Mouse (Mus musculus) embryonic facial prominence, embryonic 14.5 days (tissue): Measurements from ENCODE around the gene Saal1. TPM values are rescaled to one million over a fixed set of nuclear protein-coding genes. Genes with fewer than 3 reads are reported as not detected.
"Not testable (repeated sequence)": the region's sequence is repeated elsewhere in the genome, so short reads cannot be mapped to it uniquely, and the experiment has no call there.

Source experiments
- ATAC-seq: fragments of 200-750 bp; cut with Nextera tagmentation; 2 replicates; pipeline ENCODE4 v1.8.0; 2017; ENCODE audit warnings: low read depth, moderate number of reproducible peaks, moderate TSS enrichment
- DNase-seq: peaks from one replicate; pipeline ENCODE4 v3.0.0-alpha.2; 2015; ENCODE audit warnings: low spot score
- H3K27ac ChIP-seq: fragments of 300-500 bp; sonication (generic); replicated peaks from 2 replicates; pipeline ENCODE4 v1.5.1; 2014; ENCODE audit warnings: low read depth, mild to moderate bottlenecking, low read length, moderate library complexity
- H3K27me3 ChIP-seq: fragments of 300-500 bp; sonication (generic); replicated peaks from 2 replicates; pipeline ENCODE4 v1.6.1; 2014; ENCODE audit warnings: low read length; ENCODE audit not compliant: control insufficient read depth, insufficient read depth
- H3K36me3 ChIP-seq: fragments of 300-500 bp; sonication (generic); 2 replicates; pipeline ENCODE4 v1.6.1; 2014; ENCODE audit warnings: low read length, mixed read lengths; ENCODE audit not compliant: control insufficient read depth, insufficient read depth
- H3K4me1 ChIP-seq: fragments of 300-500 bp; sonication (generic); 2 replicates; pipeline ENCODE4 v1.6.1; 2014; ENCODE audit warnings: antibody characterized with exemption, low read length; ENCODE audit not compliant: control insufficient read depth, insufficient read depth
- H3K4me2 ChIP-seq: fragments of 300-500 bp; sonication (generic); 2 replicates; pipeline ENCODE4 v1.6.1; 2014; ENCODE audit warnings: low read depth, mild to moderate bottlenecking, low read length, moderate library complexity, mixed read lengths
- H3K4me3 ChIP-seq: fragments of 300-500 bp; sonication (generic); 2 replicates; pipeline ENCODE4 v1.5.1; 2014; ENCODE audit warnings: low read depth, mild to moderate bottlenecking, low read length
- H3K9ac ChIP-seq: fragments of 300-500 bp; sonication (generic); 2 replicates; pipeline ENCODE4 v1.6.1; 2014; ENCODE audit warnings: low read depth, mild to moderate bottlenecking, low read length, moderate library complexity, mixed read lengths
- H3K9me3 ChIP-seq: fragments of 300-500 bp; sonication (generic); 2 replicates; pipeline ENCODE4 v1.6.1; 2016; ENCODE audit warnings: low read length; ENCODE audit not compliant: control insufficient read depth
- WGBS: fragments of 180-500 bp; shearing (Covaris S2); extraction: QIAGEN DNeasy Blood & Tissue Kit; methylation state at CpG from one replicate; pipeline ENCODE4 v1.1.7; 2014; 5-methylcytosine and 5-hydroxymethylcytosine counted together
- polyA plus RNA-seq: library from polyadenylated mRNA; unstranded; fragments of >200 nt; fragmentation: Nextera tagmentation; extraction: Ambion mirVana; gene quantifications from 2 replicates; pipeline ENCODE4 v1.2.1, GENCODE M21; 2014

Gene Saal1
- polyA plus RNA-seq: 26.8 and 31.5 TPM in 2 replicates

- H3K9me3 ChIP-seq: no peaks in the 10 kb centered on the region
- peaks cover 30% of the 10 kb centered on the region for H3K36me3 ChIP-seq
- peaks cover 8% of the 10 kb centered on the region; the same call in 1 of the 2 replicates for H3K4me1 ChIP-seq
- H3K4me2 ChIP-seq: peak within 1 kb of the TSS; percentile 59
- H3K27ac ChIP-seq: peak within 1 kb of the TSS; percentile 87
- no peaks in the 10 kb centered on the region for H3K27me3 ChIP-seq
- H3K4me3 ChIP-seq: peak within 1 kb of the TSS; percentile 79
- H3K9ac ChIP-seq: peak within 1 kb of the TSS; percentile 88
- ATAC-seq (peak; percentile 98), DNase-seq (peak; percentile 91)
- 0% methylated on average over 23 of the region's 38 CpGs for WGBS
These were observed at the start of gene Saal1 for GRCm38 (mm10) chr7:46710390-46710844. TSS of gene Saal1 (minus strand) at chr7:46710680.

DNA sequence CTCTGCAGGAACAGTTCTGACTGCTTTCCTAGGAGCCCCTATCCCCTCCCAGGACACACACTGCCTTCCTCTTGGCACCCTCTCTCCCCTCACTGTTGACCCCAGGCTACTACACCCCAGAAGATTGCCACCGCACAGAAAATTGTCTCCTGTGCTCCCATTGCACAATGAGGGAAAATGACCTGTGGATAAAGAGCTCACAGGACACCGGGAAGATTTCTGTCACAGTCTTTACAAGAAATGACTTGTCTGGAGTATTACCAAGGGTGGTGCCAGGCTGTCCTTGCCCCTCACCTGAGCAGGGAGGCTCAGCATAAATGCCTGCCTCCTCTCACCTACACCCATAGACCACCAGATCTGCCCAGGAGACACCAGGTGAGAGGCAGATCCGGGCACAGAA, 41.0 kb upstream of the Saal1 start, which contains the start of gene Saa2:
Gene Saa2 (plus strand): TSS at position 301 of the 400 bp plus-strand sequence.
- no peak within 1 kb of the TSS for H3K4me3 ChIP-seq
- no peaks in the 10 kb centered on the region for H3K4me1 ChIP-seq
- no peaks in the 10 kb centered on the region for H3K9me3 ChIP-seq
- ATAC-seq (no peak), DNase-seq (no peak)
- no peaks in the 10 kb centered on the region for H3K27me3 ChIP-seq
- no peak within 1 kb of the TSS for H3K9ac ChIP-seq
- H3K4me2 ChIP-seq: no peak within 1 kb of the TSS
- WGBS: 73% methylated on average over 2 of the region's 3 CpGs
- no peaks in the 10 kb centered on the region for H3K36me3 ChIP-seq
- no peak within 1 kb of the TSS for H3K27ac ChIP-seq

DNA sequence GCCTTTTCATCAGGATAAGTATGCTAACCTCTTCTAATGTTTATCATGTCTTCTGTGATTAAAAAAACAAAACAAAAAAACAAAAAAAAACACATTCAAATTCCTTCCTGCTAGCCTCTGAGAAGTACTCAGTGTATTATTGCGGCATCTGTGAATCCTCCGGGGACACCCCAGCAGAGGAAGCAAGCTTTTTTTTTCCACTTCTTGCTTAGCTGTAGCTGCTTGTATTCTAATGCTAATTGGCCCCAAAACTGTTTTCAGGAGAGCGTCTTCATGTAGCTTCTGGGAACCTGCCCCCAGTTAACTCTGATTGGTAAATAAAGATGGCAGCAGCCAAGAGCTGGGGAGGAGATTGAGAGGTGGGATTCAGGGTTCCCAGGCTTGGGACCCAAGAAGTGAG, 38.0 kb upstream of the Saal1 start:
- Histone ChIP-seq H3K4me2 (no peak overlapping the region), H3K9me3 (no peaks in the 10 kb centered on the region), H3K27ac (no peak overlapping the region), H3K9ac (no peak overlapping the region), H3K36me3 (no peaks in the 10 kb centered on the region), H3K4me1 (no peaks in the 10 kb centered on the region), H3K27me3 (no peaks in the 10 kb centered on the region), H3K4me3 (no peak overlapping the region)
- WGBS: 42% methylated on average over 3 of the region's 3 CpGs
- DNase-seq: no peak
- no peak for ATAC-seq

DNA sequence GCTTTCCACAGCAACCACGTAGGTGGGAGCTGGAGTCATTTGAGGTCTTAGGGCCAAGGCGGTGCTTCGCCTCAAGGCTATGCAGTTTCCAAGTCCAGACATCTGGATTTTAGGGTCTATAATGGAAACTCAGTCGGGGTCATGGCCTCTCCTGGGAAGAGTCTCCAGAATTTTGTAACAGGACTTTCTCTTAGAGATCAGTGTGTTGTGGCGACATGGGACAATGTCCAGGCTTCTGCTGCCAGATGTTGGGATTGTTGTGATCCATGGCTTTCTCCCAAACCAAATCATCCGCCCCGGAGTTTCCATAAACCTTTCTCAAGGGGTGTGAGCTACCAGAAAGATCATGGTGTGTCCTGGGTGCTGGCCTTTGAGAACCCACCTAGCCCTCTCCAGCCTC, 35.9 kb upstream of the Saal1 start:
- no peaks in the 10 kb centered on the region for H3K27me3 ChIP-seq
- H3K9ac ChIP-seq: no peak overlapping the region
- no peaks in the 10 kb centered on the region for H3K4me1 ChIP-seq
- no peak overlapping the region for H3K27ac ChIP-seq
- no peaks in the 10 kb centered on the region for H3K9me3 ChIP-seq
- WGBS: 76% methylated on average over 7 of the region's 7 CpGs
- no peak for DNase-seq
- no peak overlapping the region for H3K4me3 ChIP-seq
- no peaks in the 10 kb centered on the region for H3K36me3 ChIP-seq
- no peak overlapping the region for H3K4me2 ChIP-seq
- no peak for ATAC-seq

GRCm38 (mm10) chr7:46745816-46746215, 35.3 kb upstream of the Saal1 start:
- Histone ChIP-seq H3K27me3 (no peaks in the 10 kb centered on the region), H3K36me3 (no peaks in the 10 kb centered on the region), H3K4me3 (no peak overlapping the region), H3K4me1 (no peaks in the 10 kb centered on the region), H3K27ac (no peak overlapping the region), H3K9ac (no peak overlapping the region), H3K4me2 (no peak overlapping the region), H3K9me3 (no peaks in the 10 kb centered on the region)
- 69% methylated on average over 3 of the region's 3 CpGs for WGBS
- ATAC-seq: no peak
- no peak for DNase-seq

DNA sequence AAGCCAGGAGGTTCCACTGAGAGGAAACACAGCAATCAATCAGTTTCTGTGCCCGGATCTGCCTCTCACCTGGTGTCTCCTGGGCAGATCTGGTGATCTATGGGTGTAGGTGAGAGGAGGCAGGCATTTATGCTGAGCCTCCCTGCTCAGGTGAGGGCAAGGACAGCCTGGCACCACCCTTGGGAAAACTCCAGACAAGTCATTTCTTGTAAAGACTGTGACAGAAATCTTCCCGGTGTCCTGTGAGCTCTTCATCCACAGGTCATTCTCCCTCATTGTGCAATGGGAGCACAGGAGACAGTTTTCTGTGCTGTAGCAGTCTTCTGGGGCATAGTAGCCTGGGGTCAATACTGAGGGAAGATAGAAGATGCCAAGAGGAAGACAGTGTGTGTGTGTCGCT, 32.4 kb upstream of the Saal1 start, which contains the start of gene Saa1:
Gene Saa1 (minus strand): TSS at position 101 of the 400 bp plus-strand sequence.
- H3K9me3 ChIP-seq, H3K36me3 ChIP-seq, ATAC-seq, H3K27ac ChIP-seq, H3K4me2 ChIP-seq, H3K4me3 ChIP-seq, H3K9ac ChIP-seq, DNase-seq, H3K27me3 ChIP-seq, H3K4me1 ChIP-seq: not testable (repeated sequence)
- WGBS: 63% methylated on average over 3 of the region's 3 CpGs

DNA sequence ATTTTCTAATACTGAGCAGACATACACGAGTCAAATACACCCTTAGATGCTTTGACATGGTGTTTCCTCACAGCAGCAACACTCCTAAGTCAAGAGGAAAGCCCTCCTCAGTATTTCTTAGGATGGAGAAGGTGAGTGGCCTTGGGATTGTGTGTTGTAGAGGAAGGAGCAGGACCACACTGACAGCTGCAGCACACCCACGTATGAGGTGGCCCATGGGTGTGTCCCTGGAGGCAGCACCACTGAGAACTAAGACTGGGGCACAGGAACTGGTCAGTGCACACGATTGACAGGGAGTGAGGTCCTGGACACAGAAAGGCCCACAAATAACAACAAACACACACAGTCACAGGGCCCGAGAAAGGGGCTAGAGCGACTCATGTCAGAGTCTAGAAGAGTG, 29.6 kb upstream of the Saal1 start:
- DNase-seq, H3K9ac ChIP-seq, H3K27ac ChIP-seq, H3K4me2 ChIP-seq, H3K9me3 ChIP-seq, H3K27me3 ChIP-seq, H3K4me3 ChIP-seq, H3K36me3 ChIP-seq, H3K4me1 ChIP-seq, ATAC-seq: not testable (repeated sequence)
- WGBS: 80% methylated on average over 5 of the region's 5 CpGs

- Histone ChIP-seq H3K9ac (no peak overlapping the region), H3K9me3 (no peaks in the 10 kb centered on the region), H3K36me3 (no peaks in the 10 kb centered on the region), H3K27me3 (no peaks in the 10 kb centered on the region), H3K4me1 (no peaks in the 10 kb centered on the region), H3K4me2 (no peak overlapping the region), H3K4me3 (no peak overlapping the region), H3K27ac (no peak overlapping the region)
- no peak for DNase-seq
- no peak for ATAC-seq
- WGBS: 82% methylated on average over 12 of the region's 12 CpGs
These were observed 28.3 kb upstream of the Saal1 start for GRCm38 (mm10) chr7:46738561-46739460.
